Mouse (Mus musculus) E14TG2a.4 (cell line): Measurements from ENCODE around the gene Phyhd1.

ENCODE experiments used
- CTCF ChIP-seq: conservative IDR thresholded peaks from 2 replicates; pipeline ENCODE4 v1.5.1; 2014; ENCODE audit warnings: low read length
- NANOG ChIP-seq: IDR thresholded peaks from 2 replicates; pipeline ENCODE4 v1.6.1; 2014; ENCODE audit warnings: borderline replicate concordance, low read length, mixed read lengths
- POU5F1 ChIP-seq: IDR thresholded peaks from 2 replicates; pipeline ENCODE4 v1.6.1; 2014; ENCODE audit warnings: low read length, borderline replicate concordance

- TF ChIP-seq CTCF: no peak
- TF ChIP-seq POU5F1: no peak
- TF ChIP-seq NANOG: no peak
Measured at GRCm38 (mm10) chr2:30261921-30262839, 3.8 kb upstream of the Phyhd1 start.
